Mouse (Mus musculus): ENCODE results near the gene Atp5d.

GRCm38 (mm10) chr10:80158307-80158986 is 20.0 kb downstream of the Atp5d start:
- TF ChIP-seq HCFC1 (IDR thresholded peaks at IDR 0.05; ENCODE audit: borderline replicate concordance, insufficient read depth, low read length) (no peak), MAFK (IDR thresholded peaks at IDR 0.05; ENCODE audit: insufficient read depth, low read depth, low read length) (no peak), ZC3H11A (IDR thresholded peaks at IDR 0.05; ENCODE audit: borderline replicate concordance, low read depth, low read length) (no peak), ZNF384 (IDR thresholded peaks at IDR 0.05; ENCODE audit: low read depth, low read length) (no peak), CHD2 (IDR thresholded peaks at IDR 0.05; ENCODE audit: low read depth, low read length) (no peak)
